Mouse (Mus musculus): Measurements from ENCODE around the gene Abca14. TPM values are rescaled to one million over a fixed set of nuclear protein-coding genes. Genes with fewer than 3 reads are reported as not detected.

Abca14 gene
- polyA plus RNA-seq (2014; fragmentation: Illumina TruSeq; extraction: RNeasy Lipid Tissue Mini Kit (QIAGEN cat#74804); ENCODE audit: low read depth, low replicate concordance): 0.16 TPM

DNA sequence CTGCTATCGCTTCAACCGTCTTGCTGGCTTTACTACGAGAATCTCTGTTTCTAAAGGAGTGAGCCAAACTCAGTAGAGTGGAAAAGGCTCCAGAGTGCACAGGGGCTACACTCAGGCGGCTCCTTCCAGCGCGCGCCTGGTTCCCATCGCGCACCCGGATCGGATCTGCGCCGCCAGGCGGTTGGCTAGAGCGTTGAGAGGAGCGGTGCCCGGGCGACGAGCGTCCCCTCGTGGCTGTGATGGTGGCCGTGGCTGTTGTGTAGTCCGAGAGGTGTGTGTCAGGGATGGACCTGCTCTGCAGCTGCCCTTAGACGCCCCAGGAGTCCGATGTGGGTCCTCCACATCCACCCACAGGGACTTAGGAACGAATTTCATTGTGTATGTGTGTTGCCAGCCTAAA, at the start of gene Abca14:
Gene Abca14, plus strand, starts transcription at position 173 of the 400 bp plus-strand sequence.

DNA sequence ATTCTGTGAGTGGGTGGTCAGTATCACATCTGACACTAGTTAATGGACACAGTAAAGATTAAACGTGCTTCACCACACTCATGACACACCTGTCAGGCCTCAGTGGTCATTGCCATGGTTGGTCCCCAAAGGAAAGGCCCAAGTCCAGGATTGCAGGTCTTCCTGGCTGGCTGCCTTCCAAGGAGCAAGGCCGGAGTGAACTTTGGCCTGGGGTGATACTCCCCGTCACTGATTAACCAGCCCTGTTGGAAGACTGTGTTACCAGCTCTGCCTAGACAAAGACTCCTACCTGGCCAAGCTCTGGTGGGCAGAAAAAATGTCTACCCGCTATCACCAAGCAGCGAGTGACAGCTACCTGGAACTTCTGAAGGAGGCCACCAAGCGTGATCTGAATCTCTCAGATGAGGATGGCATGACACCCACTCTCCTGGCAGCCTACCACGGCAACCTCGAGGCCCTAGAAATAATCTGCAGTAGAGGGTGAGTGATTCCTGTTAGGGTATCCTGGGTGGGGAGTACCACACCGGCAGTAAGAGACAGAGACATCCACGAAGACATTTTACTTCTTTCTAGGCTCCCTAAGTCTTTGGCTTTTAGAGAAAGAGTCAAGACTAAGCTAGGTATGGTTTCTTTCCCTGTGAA, 30.0 kb upstream of the Abca14 start, which contains the start of gene Anks4b:
Gene Anks4b, plus strand, starts transcription at position 256 of the 642 bp plus-strand sequence.

DNA sequence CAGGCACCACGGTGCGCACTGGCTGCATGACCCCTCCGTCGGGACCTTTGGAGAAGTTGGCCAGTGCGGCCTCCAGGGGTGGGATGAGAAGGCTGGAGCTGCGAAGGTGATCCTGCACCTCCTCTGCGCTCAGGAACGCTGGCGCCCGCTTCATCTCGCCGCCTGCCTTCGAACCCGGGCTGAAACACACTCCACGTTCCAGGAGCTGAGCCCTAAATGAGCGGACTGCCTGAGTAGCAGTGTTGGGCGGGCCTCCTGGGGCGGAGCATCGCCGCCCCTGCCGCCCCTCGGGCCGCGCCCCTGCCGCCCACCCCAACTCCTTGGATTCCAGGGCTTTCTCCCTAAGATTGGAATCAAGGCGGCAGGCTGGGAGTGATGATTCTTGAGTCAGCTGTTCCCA, 2.0 kb upstream of the Abca14 start, which contains the start of gene Crym:
Gene Crym, minus strand, starts transcription at position 341 of the 400 bp plus-strand sequence.

DNA sequence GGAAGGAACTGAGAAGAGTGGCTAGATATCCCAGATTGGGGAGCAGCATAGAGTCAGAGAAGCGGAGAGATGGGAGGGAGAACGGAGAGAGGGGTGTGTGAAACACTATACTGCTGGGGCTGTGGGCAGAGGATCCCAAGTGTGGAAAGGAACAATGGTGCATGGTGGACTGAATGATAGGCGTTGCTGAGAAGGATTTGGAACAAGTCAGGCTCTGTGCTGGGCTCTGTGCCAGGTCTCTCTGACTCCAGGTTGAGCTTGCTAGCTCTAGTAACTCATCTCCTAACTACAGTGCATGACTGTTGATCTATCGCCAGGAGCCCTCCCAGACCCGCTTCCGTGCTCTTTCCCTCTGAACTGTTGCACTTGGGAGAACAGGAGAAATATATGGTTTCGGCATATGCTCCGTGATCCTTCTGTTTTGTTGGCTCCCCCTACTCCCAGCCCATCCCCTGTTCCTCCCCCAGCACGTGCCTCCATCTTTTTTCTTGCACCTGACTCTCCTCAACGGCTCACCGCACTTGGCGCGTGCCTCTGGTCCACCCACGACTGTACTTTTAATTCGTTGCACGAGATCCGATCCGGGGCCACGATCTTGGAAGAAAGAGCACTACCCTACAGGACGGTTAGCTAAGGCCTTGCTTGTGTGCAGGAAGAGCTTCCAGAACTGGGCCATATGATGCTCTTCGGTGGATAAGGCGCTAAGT, 124.5 kb downstream of the Abca14 start, which contains the start of gene Abca15:
Gene Abca15, plus strand, starts transcription at position 584 of the 707 bp plus-strand sequence.

Other genes starting within 250 kb of the Abca14 start
- gene Dnah3, start 108.7 kb upstream of the Abca14 start, polyA plus RNA-seq (2014; fragmentation: Illumina TruSeq; extraction: RNeasy Lipid Tissue Mini Kit (QIAGEN cat#74804); ENCODE audit: low read depth, low replicate concordance): not detected
- 2.6 TPM for gene Tmem159, start 101.6 kb upstream of the Abca14 start, polyA plus RNA-seq (2014; fragmentation: Illumina TruSeq; extraction: RNeasy Lipid Tissue Mini Kit (QIAGEN cat#74804); ENCODE audit: low read depth, low replicate concordance)
- not detected for gene Zp2, start 58.7 kb upstream of the Abca14 start, polyA plus RNA-seq (2014; fragmentation: Illumina TruSeq; extraction: RNeasy Lipid Tissue Mini Kit (QIAGEN cat#74804); ENCODE audit: low read depth, low replicate concordance)
- 69.2 TPM for gene Anks4b, start 30.1 kb upstream of the Abca14 start, polyA plus RNA-seq (2014; fragmentation: Illumina TruSeq; extraction: RNeasy Lipid Tissue Mini Kit (QIAGEN cat#74804); ENCODE audit: low read depth, low replicate concordance)
- gene Crym, start 1.9 kb upstream of the Abca14 start, polyA plus RNA-seq (2014; fragmentation: Illumina TruSeq; extraction: RNeasy Lipid Tissue Mini Kit (QIAGEN cat#74804); ENCODE audit: low read depth, low replicate concordance): 0.58 TPM
- gene Abca15, start 124.7 kb downstream of the Abca14 start, polyA plus RNA-seq (2014; fragmentation: Illumina TruSeq; extraction: RNeasy Lipid Tissue Mini Kit (QIAGEN cat#74804); ENCODE audit: low read depth, low replicate concordance): not detected
- gene Abca16, start 205.7 kb downstream of the Abca14 start, polyA plus RNA-seq (2014; fragmentation: Illumina TruSeq; extraction: RNeasy Lipid Tissue Mini Kit (QIAGEN cat#74804); ENCODE audit: low read depth, low replicate concordance): not detected